Mouse (Mus musculus) erythroid progenitor cell, adult 5-6 weeks (primary cell): ENCODE measurements around the gene Dnajc3. TPM values are rescaled to one million over a fixed set of nuclear protein-coding genes. Genes with fewer than 3 reads are reported as not detected.
A peak's percentile ranks its signal among the peaks of the same experiment; 100 is the strongest.

Experiments
- ATAC-seq: replicated peaks from 2 replicates; pipeline ENCODE4 v1.8.0; 2016; ENCODE audit warnings: moderate number of reproducible peaks, mild to moderate bottlenecking, moderate TSS enrichment, inconsistent platforms; ENCODE audit not compliant: poor library complexity, low FRiP score, severe bottlenecking
- total RNA-seq, 2 experiments: library from RNA; stranded (forward) in 1 of 2; stranded (reverse) in 1 of 2; fragments of 150-400 nt in 1 of 2; fragments of 186-747, 209-891 nt in 1 of 2; gene quantifications; 2 replicates each; pipeline versions ENCODE4 v1.2.3 to v1.2.4; 2015 to 2017; ENCODE audit warnings: low replicate concordance in 2 of 2

Dnajc3 gene
- 20.5 and 32.7 TPM in 2 replicates for total RNA-seq (2015; ENCODE audit: low replicate concordance)
- 27.8 and 51.5 TPM in 2 replicates for total RNA-seq (2017; ENCODE audit: low replicate concordance)

DNA sequence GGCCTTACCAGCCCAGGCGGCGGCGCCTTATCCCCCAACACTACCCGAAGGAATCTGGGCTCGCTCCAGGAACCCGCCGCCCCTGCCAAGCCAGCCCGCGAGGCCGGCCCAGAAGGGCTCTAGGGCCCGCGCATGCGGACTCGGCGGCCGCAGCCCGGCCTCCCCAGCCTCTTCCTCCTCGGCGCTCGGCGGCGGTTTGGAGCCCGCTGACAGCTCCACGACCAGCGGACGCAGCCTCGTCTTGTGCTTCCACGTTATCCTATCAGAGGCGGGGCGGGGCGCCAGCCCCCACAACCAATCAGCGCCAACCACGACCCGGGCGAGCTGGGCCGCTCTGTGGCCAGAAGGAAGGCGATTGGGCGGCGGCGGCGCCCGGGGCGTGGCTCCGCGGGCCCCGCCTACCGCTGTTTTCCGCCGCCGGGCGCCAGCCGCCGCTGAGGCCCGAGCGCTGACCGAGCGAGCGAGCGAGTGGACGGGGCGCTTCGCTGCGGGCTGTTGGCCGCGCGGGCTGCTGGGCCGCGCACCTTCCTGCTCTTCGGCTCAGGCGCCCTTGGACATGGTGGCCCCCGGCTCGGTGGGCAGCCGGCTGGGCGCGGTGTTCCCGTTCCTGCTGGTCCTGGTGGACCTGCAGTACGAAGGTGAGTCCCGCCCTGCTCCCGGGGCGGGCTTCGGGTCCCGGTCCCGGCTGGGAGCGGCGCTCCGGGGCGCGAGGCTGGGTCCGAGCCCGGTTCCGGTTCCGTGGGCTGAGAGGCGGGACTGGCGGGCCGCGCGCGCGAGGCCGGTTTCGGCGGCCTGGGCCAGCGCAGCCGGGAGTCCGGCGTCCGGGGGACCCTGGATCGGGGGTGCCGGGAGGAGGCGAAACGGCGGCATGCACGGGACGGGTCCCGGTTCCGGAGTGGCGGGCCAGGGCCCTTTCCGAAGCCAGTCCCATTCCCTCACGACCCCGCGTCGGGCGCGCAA, at the start of gene Dnajc3:
Dnajc3 (plus strand) TSS at position 444 of the 960 bp plus-strand sequence.
- peak; percentile 98 for ATAC-seq

GRCm38 (mm10) chr14:118890101-118890500, 47.7 kb upstream of the Dnajc3 start:
- ATAC-seq = no peak

- ATAC-seq = no peak
Measured at GRCm38 (mm10) chr14:118895228-118895627, 42.5 kb upstream of the Dnajc3 start.

DNA sequence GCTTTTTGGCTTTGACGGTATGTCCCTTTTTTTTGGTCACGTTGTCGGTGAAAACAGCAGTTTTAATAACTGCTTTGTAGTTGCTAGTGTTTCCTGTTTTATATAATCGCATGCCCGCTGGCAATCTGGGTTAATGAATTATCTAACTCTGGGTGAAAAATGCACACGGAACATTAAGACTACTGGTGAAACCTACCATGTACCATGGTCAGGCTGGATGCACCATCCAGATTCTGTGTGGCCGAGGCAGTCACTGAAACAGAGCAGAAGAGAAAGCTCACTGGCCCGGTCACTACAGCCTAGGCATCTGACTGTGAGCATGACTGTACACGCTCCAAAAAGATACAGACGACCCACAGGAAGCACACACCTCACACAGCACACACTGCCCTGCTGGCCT, 42.1 kb upstream of the Dnajc3 start:
- no peak for ATAC-seq

DNA sequence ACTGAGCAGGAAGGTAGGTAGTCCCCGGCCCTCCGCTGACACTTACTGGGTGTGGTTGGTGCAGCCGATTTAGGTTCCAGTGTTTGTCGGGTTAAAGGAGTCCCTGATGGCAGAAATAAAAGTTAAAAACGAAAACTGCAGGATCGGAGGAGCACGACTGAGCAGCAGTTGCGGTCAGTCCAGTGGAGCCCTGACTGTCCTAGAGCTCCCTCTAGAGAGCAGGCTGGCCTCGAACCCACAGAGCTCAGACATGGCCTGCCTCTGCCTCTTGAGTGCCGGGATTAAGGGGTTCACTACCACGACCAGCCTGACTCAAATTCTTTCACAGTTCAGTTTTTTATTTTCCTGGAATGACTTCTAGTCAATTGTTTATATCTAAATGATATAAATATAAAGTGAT, 37.8 kb upstream of the Dnajc3 start:
- ATAC-seq = no peak

DNA sequence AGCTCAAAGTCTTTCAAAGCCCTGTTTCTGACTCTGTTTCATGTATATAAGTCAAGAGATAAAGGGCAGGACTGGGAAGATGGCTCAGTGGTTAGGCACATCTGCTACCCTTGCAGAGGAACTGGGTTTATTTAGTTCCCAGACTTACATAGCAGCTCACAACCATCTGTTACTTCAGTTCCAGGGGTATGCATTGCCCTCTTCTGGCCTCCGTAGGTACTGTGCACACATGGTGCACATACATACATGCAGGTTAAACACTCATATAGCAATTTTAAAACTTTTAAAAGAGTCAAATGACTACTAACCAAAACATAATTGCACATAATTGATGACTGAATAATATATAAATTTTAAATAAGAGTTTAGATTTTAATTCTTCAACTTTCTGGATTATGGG, 36.9 kb upstream of the Dnajc3 start:
- no peak for ATAC-seq

GRCm38 (mm10) chr14:118903397-118903796, 34.4 kb upstream of the Dnajc3 start:
- no peak for ATAC-seq

- ATAC-seq = no peak
Measured at GRCm38 (mm10) chr14:118903867-118904562, 33.8 kb upstream of the Dnajc3 start.

DNA sequence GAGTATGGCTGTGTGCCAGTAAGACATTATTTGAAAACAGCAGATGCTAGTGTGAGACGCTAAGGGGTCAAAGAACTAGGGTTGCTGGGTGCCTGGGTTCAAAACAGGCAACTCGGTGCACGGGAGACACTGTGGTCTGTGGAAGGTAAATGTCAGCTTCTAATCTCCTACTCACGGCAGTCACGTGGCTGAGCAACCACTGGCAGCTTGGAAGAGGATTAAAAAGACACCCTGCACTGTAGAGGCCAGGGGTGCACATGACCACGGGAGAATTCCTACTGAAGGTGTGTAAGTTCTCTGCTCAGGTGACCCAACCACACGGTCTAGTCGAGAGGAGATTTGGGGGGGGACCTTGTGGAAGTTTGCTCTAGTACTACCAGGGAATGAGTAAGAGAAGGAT, 30.2 kb upstream of the Dnajc3 start:
- ATAC-seq = no peak

DNA sequence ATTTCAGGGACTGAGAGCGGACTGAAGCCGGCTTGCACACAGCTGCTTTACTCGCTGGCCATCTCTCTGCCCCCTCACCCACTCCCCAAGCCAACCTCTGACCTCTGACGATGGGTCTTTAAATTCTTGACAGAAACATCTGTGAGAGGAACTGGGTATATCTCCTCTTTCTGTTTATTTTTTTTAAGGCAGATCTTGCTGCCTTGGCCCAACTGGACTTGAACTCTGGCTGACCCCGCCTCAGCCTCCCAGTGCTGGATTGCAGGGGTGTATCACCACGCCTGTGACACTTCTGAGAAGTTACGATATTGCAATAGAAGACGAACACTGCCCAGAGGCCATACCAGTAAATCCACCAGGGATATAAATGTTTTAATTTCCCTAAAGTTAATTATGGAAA, 27.9 kb upstream of the Dnajc3 start:
- ATAC-seq = no peak

DNA sequence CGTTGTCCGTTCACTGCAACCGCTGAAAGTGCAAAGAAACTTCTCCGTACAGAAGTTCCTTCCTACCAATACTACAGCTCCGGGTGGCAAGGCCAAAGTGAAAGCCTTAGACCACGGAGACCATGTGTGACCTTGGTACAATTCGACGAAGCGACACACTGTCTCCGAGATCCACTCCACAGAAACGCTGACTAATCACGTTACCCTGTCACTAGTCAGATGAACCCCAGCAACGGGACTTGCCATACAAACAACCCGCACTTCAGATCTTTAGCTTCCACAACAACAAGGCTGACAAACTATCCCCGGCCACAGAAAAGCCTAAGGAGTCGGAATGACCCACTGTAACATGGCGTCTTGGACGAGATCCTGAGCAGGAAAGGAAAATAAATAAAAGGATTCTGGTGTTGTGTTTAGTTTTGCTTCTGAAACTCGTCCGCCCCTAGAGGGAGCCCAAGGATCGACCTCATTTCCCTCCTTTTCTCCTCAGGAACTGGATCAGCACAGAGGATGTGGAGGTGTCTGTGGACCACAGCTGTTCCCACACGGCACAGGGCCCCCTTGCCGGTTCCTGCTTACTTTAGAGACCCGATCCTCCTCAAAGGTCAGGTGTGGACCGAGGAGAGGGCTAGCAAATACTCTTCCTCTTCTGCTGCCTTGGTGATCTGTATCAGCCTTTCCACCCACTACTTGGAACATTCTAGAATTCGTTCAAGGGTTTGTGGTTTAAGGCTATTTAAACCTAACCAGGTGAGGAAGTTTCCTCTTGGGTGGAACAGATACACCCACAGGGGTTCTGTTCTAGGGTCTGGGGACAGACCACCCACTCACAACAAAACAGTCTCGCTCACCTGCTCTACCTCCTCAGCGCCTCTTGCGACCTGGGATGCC, 27.2 kb upstream of the Dnajc3 start:
- ATAC-seq = peak; percentile 78

DNA sequence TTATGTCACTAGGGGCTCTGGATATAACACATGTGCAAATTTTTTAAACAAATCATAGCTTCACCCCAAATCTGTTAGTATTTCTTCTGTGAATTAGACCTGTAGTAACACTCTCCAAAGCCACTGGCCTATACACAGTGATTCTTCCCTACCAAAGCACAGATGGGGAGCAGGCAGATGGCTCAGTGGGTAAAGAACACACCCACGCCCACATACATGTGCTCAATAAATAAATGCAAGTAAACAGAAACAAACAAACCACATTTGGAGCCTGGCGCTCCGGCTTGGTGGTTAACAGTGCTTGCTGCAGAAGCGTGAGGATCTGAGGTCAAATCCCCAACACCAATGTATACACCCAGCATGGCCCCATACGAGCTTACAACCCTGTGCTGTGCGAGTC, 26.3 kb upstream of the Dnajc3 start:
- no peak for ATAC-seq

DNA sequence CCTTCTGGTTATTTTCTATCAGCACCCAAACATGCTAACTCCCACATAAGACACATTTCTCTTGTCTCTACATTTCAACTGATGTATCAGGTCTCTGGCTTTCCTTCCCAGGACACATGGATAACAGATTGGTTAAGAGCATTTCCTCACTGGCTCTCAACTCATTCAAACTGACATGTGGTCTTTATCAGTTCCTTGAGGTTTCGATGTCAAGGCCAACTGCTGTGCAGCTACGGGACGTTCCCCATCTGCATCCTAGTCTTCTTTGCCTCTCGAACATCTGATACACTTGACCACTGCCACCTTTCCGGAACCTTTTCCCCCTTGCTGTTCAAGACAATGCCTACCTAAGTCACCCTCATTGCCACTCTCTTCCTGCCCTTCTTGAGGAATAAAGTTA, 24.1 kb upstream of the Dnajc3 start:
- no peak for ATAC-seq

GRCm38 (mm10) chr14:118919025-118919424, 18.8 kb upstream of the Dnajc3 start:
- no peak for ATAC-seq

GRCm38 (mm10) chr14:118920654-118921053, 17.1 kb upstream of the Dnajc3 start:
- ATAC-seq = no peak

- no peak for ATAC-seq
Measured at GRCm38 (mm10) chr14:118922251-118922650, 15.5 kb upstream of the Dnajc3 start.

DNA sequence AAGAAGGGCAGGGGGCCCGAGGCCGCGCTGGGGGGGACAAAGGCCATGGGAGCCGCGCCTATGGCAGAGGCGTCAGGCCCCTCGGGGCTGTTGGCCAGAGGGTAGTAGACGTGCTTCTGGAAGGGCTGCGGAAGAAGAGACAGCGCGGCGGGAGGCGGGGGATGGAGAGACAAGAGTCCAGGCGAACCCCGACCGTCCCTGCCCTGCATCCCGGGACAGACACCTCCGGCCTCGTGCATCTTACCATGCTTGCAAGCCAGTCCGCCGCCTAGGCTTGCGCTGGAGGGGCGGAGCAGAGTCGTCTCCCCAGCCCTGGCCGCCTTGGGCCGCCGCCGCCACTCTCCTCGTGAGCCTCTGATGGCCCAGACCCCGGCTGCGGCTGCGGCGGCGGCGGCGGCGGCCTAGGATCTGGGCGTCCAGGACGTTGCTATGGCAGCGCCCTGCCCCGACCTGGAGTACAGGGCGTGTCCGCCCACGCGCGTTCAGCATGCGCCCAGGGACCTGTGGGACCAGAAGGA, 15.1 kb upstream of the Dnajc3 start:
- ATAC-seq = no peak

- ATAC-seq = no peak
Measured at GRCm38 (mm10) chr14:118924673-118925615, 12.8 kb upstream of the Dnajc3 start, which contains the start of gene Dzip1. Gene Dzip1, minus strand, starts transcription at chr14:118925460.

DNA sequence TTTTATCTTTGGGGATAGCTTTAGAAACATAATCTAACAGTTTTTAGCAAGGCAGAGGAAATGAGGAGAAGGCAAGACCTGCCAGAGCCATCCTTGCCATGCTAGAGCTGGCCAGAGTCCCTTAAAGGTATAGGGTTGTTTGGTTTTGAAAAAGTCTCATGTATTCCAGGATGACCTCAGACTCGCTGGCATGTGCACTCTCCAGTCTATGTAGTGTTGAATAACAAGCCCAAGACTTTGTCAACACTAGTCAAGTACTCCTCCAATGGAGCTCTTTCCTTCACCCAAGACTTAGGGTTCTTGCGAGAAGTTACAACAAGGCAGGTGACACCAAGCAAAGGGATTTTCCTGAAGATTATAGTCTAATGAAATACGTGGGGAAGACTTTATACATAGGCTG, 9.2 kb upstream of the Dnajc3 start:
- ATAC-seq = no peak
